Mouse (Mus musculus) embryonic fibroblast, embryonic 13.5 days (primary cell): ENCODE measurements around the gene Adrm1.

Source experiments
- CTCF ChIP-seq: IDR thresholded peaks from 2 replicates; pipeline ENCODE4 v1.5.1; 2011; ENCODE audit warnings: mild to moderate bottlenecking, control low read depth, low read length, moderate library complexity, borderline replicate concordance; ENCODE audit not compliant: insufficient read depth
- POLR2A ChIP-seq: IDR thresholded peaks from 2 replicates; pipeline ENCODE4 v1.6.1; 2011; ENCODE audit warnings: low read depth, mild to moderate bottlenecking, control low read depth, low read length, moderate library complexity

- TF ChIP-seq CTCF (no peak), POLR2A (no peak)
Measured at GRCm38 (mm10) chr2:180154796-180155195, 16.5 kb upstream of the Adrm1 start.
